Mouse (Mus musculus): ENCODE measurements around the gene Fes.

Gene Fes

GRCm38 (mm10) chr7:80387633-80388543 is at the start of gene Fes:
Gene Fes (minus strand): TSS chr7:80387946.
- DNase-seq (ENCODE audit: low read depth, low spot score): peak; percentile 35

GRCm38 (mm10) chr7:80436571-80436970 is 48.8 kb upstream of the Fes start:
- DNase-seq (ENCODE audit: low read depth, low spot score): no peak

- no peak for DNase-seq (ENCODE audit: low read depth, low spot score)
These were observed 47.8 kb upstream of the Fes start for GRCm38 (mm10) chr7:80435594-80435993.

GRCm38 (mm10) chr7:80429661-80430060 is 41.9 kb upstream of the Fes start:
- DNase-seq (ENCODE audit: low read depth, low spot score): no peak

GRCm38 (mm10) chr7:80427730-80428129 is 40.0 kb upstream of the Fes start:
- no peak for DNase-seq (ENCODE audit: low read depth, low spot score)

- DNase-seq (ENCODE audit: low read depth, low spot score): peak; percentile 20
These were observed 38.6 kb upstream of the Fes start for GRCm38 (mm10) chr7:80426363-80426762.

- peak; percentile 51 for DNase-seq (ENCODE audit: low read depth, low spot score)
These were observed 37.0 kb upstream of the Fes start for GRCm38 (mm10) chr7:80424722-80425121.

GRCm38 (mm10) chr7:80422759-80423480 is 35.2 kb upstream of the Fes start:
- no peak for DNase-seq (ENCODE audit: low read depth, low spot score)

- no peak for DNase-seq (ENCODE audit: low read depth, low spot score)
These were observed 33.8 kb upstream of the Fes start for GRCm38 (mm10) chr7:80421576-80421975.

GRCm38 (mm10) chr7:80420586-80420985 is 32.8 kb upstream of the Fes start:
- DNase-seq (ENCODE audit: low read depth, low spot score): no peak

- DNase-seq (ENCODE audit: low read depth, low spot score): peak; percentile 22
These were observed 31.5 kb upstream of the Fes start for GRCm38 (mm10) chr7:80419278-80419677.

- DNase-seq (ENCODE audit: low read depth, low spot score): no peak
These were observed 30.3 kb upstream of the Fes start for GRCm38 (mm10) chr7:80418036-80418435.

GRCm38 (mm10) chr7:80417601-80418000 is 29.9 kb upstream of the Fes start:
- no peak for DNase-seq (ENCODE audit: low read depth, low spot score)

- no peak for DNase-seq (ENCODE audit: low read depth, low spot score)
These were observed 29.2 kb upstream of the Fes start for GRCm38 (mm10) chr7:80416969-80417368.

- DNase-seq (ENCODE audit: low read depth, low spot score): no peak
These were observed 26.6 kb upstream of the Fes start for GRCm38 (mm10) chr7:80414303-80414855.

GRCm38 (mm10) chr7:80413512-80414302 is 26.0 kb upstream of the Fes start:
- no peak for DNase-seq (ENCODE audit: low read depth, low spot score)

GRCm38 (mm10) chr7:80412781-80413180 is 25.0 kb upstream of the Fes start:
- DNase-seq (ENCODE audit: low read depth, low spot score): no peak

GRCm38 (mm10) chr7:80412279-80412678 is 24.5 kb upstream of the Fes start:
- no peak for DNase-seq (ENCODE audit: low read depth, low spot score)

- no peak for DNase-seq (ENCODE audit: low read depth, low spot score)
These were observed 22.6 kb upstream of the Fes start for GRCm38 (mm10) chr7:80410380-80410779.

- no peak for DNase-seq (ENCODE audit: low read depth, low spot score)
These were observed 20.0 kb upstream of the Fes start for GRCm38 (mm10) chr7:80407712-80408111.

GRCm38 (mm10) chr7:80406186-80406585 is 18.4 kb upstream of the Fes start:
- no peak for DNase-seq (ENCODE audit: low read depth, low spot score)

Measured in A20 (cell line).